Mouse (Mus musculus) liver, embryonic 14.5 days (tissue): Measurements from ENCODE around the gene Gm44790. TPM values are rescaled to one million over a fixed set of nuclear protein-coding genes. Genes with fewer than 3 reads are reported as not detected.
"Not testable (repeated sequence)": the region's sequence is repeated elsewhere in the genome, so short reads cannot be mapped to it uniquely, and the experiment has no call there.

Source experiments
- ATAC-seq: fragments of 200-750 bp; cut with Nextera tagmentation; 2 replicates; pipeline ENCODE4 v1.8.0; 2017; ENCODE audit warnings: moderate number of reproducible peaks, mild to moderate bottlenecking, moderate library complexity; ENCODE audit not compliant: insufficient read depth
- DNase-seq, 3 experiments: peaks; one replicate each; pipeline ENCODE4 v3.0.0-alpha.2; 2012 to 2013; ENCODE audit warnings: low read depth in 3 of 3, low spot score in 3 of 3
- H3K27ac ChIP-seq: fragments of 300-500 bp; sonication (generic); 2 replicates; pipeline ENCODE4 v1.5.1; 2014; ENCODE audit warnings: moderate library complexity, mild to moderate bottlenecking, control low read depth, inconsistent platforms
- H3K27me3 ChIP-seq: fragments of 300-500 bp; sonication (generic); 2 replicates; pipeline ENCODE4 v1.6.1; 2014; ENCODE audit warnings: mild to moderate bottlenecking, low read length, moderate library complexity; ENCODE audit not compliant: control insufficient read depth, insufficient read depth
- H3K36me3 ChIP-seq: fragments of 300-500 bp; sonication (generic); replicated peaks from 2 replicates; pipeline ENCODE4 v1.6.1; 2014; ENCODE audit warnings: low read depth; ENCODE audit not compliant: control insufficient read depth, insufficient read depth
- H3K4me1 ChIP-seq, 2 experiments: fragments of 200-500 bp in 1 of 2; fragments of 300-500 bp in 1 of 2; sonication (generic) in 1 of 2; replicated peaks; 2 replicates each; pipeline ENCODE4 v1.6.1; 2012 to 2014; ENCODE audit warnings: antibody characterized with exemption in 1 of 2, inconsistent platforms in 1 of 2, low read length in 1 of 2; ENCODE audit not compliant: control insufficient read depth in 2 of 2, insufficient read depth in 2 of 2
- H3K4me2 ChIP-seq: fragments of 300-500 bp; sonication (generic); 2 replicates; pipeline ENCODE4 v1.6.1; 2014; ENCODE audit warnings: low read depth, mild to moderate bottlenecking, control low read depth, moderate library complexity
- H3K4me3 ChIP-seq, 2 experiments: fragments of 200-500 bp in 1 of 2; fragments of 300-500 bp in 1 of 2; sonication (generic) in 1 of 2; 2 replicates each; pipeline ENCODE4 v1.5.1; 2012 to 2014; ENCODE audit warnings: low read depth in 2 of 2, low read length in 2 of 2, mild to moderate bottlenecking in 2 of 2, control low read depth in 1 of 2, inconsistent platforms in 1 of 2, moderate library complexity in 1 of 2; ENCODE audit not compliant: insufficient read depth in 1 of 2
- H3K9ac ChIP-seq: fragments of 300-500 bp; sonication (generic); replicated peaks from 2 replicates; pipeline ENCODE4 v1.6.1; 2014; ENCODE audit warnings: mild to moderate bottlenecking, control low read depth, moderate library complexity
- H3K9me3 ChIP-seq: fragments of 300-500 bp; sonication (generic); 2 replicates; pipeline ENCODE4 v1.6.1; 2016; ENCODE audit warnings: low read length, mixed read lengths; ENCODE audit not compliant: control insufficient read depth
- CTCF ChIP-seq: IDR thresholded peaks from 2 replicates; pipeline ENCODE4 v1.5.1; 2016; ENCODE audit warnings: antibody characterized with exemption, low read depth, control low read depth
- EP300 ChIP-seq: IDR thresholded peaks from 2 replicates; pipeline ENCODE4 v1.6.1; 2016; ENCODE audit warnings: antibody characterized with exemption, low read depth
- WGBS: fragments of 180-500 bp; shearing (Covaris S2); extraction: QIAGEN DNeasy Blood & Tissue Kit; methylation state at CpG from one replicate; pipeline ENCODE4 v1.1.7; 2014; ENCODE audit not compliant: insufficient replicate concordance; 5-methylcytosine and 5-hydroxymethylcytosine counted together
- polyA plus RNA-seq, 2 experiments: library from polyadenylated mRNA; depleted of rRNA in 1 of 2; stranded (reverse) in 1 of 2; unstranded in 1 of 2; fragments of >200 nt; fragmentation: Nextera tagmentation in 1 of 2; extraction: Ambion mirVana in 1 of 2; gene quantifications; 2 replicates each; pipeline versions ENCODE4 v1.2.1 to v1.2.3; 2012 to 2014

Gm44790 gene
- polyA plus RNA-seq (2012; rRNA removed) (0.11 TPM in 1 of 2 replicates, not detected in the other), polyA plus RNA-seq (2014; fragmentation: Nextera tagmentation; extraction: Ambion mirVana) (not detected in 2 replicates)

- Histone ChIP-seq H3K4me1 (no peaks in the 10 kb centered on the region), H3K4me3 (no peak within 1 kb of the TSS), H3K9ac (no peak within 1 kb of the TSS), H3K4me2 (no peak within 1 kb of the TSS), H3K36me3 (peaks cover 22% of the 10 kb centered on the region), H3K27me3 (no peaks in the 10 kb centered on the region), H3K9me3 (no peaks in the 10 kb centered on the region), H3K27ac (no peak within 1 kb of the TSS)
- ATAC-seq (no peak), DNase-seq (no peak)
- no peak for TF ChIP-seq EP300
- TF ChIP-seq CTCF: no peak
- WGBS: 91% methylated on average over 1 of the region's 1 CpGs
Measured at GRCm38 (mm10) chr6:86426358-86426757, at the start of gene Gm44790. TSS of gene Gm44790 (plus strand) at chr6:86426658.

- Histone ChIP-seq H3K4me1 (peaks cover 0 to 2% of the 10 kb centered on the region in 2 experiments; a peak in 1 of 4 replicates), H3K9me3 (no peaks in the 10 kb centered on the region), H3K4me3 (no peak overlapping the region), H3K4me2 (no peak overlapping the region), H3K27ac (no peak overlapping the region), H3K36me3 (peaks cover 27% of the 10 kb centered on the region), H3K9ac (no peak overlapping the region), H3K27me3 (no peaks in the 10 kb centered on the region)
- DNase-seq: no peak
- ATAC-seq: no peak
- no peak for TF ChIP-seq CTCF
- TF ChIP-seq EP300: no peak
- 78% methylated on average over 3 of the region's 3 CpGs for WGBS
Measured at GRCm38 (mm10) chr6:86378341-86378740, 48.1 kb upstream of the Gm44790 start.

GRCm38 (mm10) chr6:86380112-86380511 lies 46.3 kb upstream of the Gm44790 start:
- WGBS: 61% methylated on average over 8 of the region's 8 CpGs

GRCm38 (mm10) chr6:86382551-86382950 lies 43.9 kb upstream of the Gm44790 start:
- Histone ChIP-seq H3K4me2 (no peak overlapping the region), H3K4me3 (no peak overlapping the region), H3K9me3 (no peaks in the 10 kb centered on the region), H3K27ac (no peak overlapping the region), H3K36me3 (peaks cover 11% of the 10 kb centered on the region), H3K27me3 (no peaks in the 10 kb centered on the region), H3K4me1 (peaks cover 3 to 5% of the 10 kb centered on the region in 2 experiments; a peak in 2 of 4 replicates), H3K9ac (no peak overlapping the region)
- ATAC-seq (no peak), DNase-seq (no peak)
- TF ChIP-seq CTCF: no peak
- no peak for TF ChIP-seq EP300

More at GRCm38 (mm10) chr6:86380112-86380511, 46.3 kb upstream of the Gm44790 start:
- H3K4me3 ChIP-seq, H3K27me3 ChIP-seq, H3K9me3 ChIP-seq, DNase-seq, H3K9ac ChIP-seq, H3K4me1 ChIP-seq, H3K27ac ChIP-seq, H3K4me2 ChIP-seq: not testable (repeated sequence)
- peaks cover 27% of the 10 kb centered on the region for H3K36me3 ChIP-seq
- ATAC-seq: peak; percentile 11; the same call in 1 of the 2 replicates

GRCm38 (mm10) chr6:86383370-86383769 lies 43.1 kb upstream of the Gm44790 start:
- Histone ChIP-seq H3K9me3 (no peaks in the 10 kb centered on the region), H3K4me2 (no peak overlapping the region), H3K9ac (no peak overlapping the region), H3K4me3 (no peak overlapping the region), H3K27me3 (no peaks in the 10 kb centered on the region), H3K36me3 (peaks cover 6% of the 10 kb centered on the region), H3K27ac (no peak overlapping the region), H3K4me1 (peaks cover 3 to 5% of the 10 kb centered on the region in 2 experiments; a peak in 2 of 4 replicates)
- DNase-seq: no peak
- 35% methylated on average over 16 of the region's 16 CpGs for WGBS
- TF ChIP-seq CTCF: no peak
- no peak for TF ChIP-seq EP300
- no peak for ATAC-seq
